In the genomic region with DNA sequence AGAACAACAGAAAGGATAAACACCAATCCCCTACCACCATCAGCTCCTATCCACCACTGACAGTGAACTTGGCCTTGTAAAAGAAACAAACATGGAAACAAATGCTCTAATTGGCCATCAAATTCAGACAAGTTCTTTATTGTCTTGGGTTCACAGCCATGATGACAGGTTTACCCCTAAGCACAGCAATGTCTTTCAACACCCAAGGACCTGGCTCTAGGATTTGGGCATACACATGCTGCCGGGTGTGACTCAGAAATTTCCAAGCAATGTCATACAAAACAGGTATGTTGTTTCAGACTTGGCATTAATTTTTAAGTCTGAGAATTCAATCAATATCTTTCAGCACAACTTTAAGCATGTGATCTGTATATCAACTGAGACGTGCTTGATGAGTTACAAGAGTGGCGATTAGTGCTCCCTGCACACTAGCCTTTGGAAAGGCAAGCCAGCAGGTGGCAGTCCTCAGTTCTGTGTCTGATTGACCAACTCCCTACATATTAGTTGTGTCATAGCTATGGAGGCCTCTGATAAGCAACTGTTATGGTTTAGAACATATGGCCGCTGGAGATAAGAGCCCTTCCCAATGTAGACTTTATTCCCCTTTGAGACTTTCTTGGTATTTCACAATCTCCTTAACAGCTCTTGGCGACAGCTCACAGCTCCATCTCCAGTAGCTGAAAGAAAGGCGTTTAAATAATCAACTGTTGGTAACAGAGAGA, we compare ENCODE assay signal across 11 mouse cellular contexts.
DNase-seq lines count a peak whose midpoint lies in the region; ATAC-seq and TF ChIP-seq lines count a peak whose summit lies in the region.
"Had no signal": no experiment of that assay in that cellular context is flagged by ENCODE, and none has a peak within 500 bp of the region (broad histone marks: within the 10 kb centered on the region; RNA-seq: fewer than 3 reads in every experiment).

No protein-coding gene starts in this region.

- H3K4me3 ChIP-seq in heart, embryonic 11.5 days (ENCODE audit: low read depth, low read length) = no peak overlapping the region
- H3K4me3 ChIP-seq in MEL (ENCODE audit: control insufficient read depth in 1 of 2, insufficient read depth in 1 of 2, low read depth in 2 of 2, low read length in 2 of 2) = no peak overlapping the region
- no peak overlapping the region for H3K4me3 ChIP-seq in hindbrain, embryonic 14.5 days (replicated peaks; ENCODE audit: low read length)
- H3K4me3 ChIP-seq: layer of hippocampus, adult 2 months; limb, embryonic 13.5 days had no signal

- no peaks in the 10 kb centered on the region for H3K79me2 ChIP-seq in MEL (ENCODE audit: control insufficient read depth, insufficient read depth, low read length, poor library complexity)

- H3K9ac ChIP-seq in heart, embryonic 11.5 days (ENCODE audit: low read depth, low read length) = no peak overlapping the region
- H3K9ac ChIP-seq in MEL (ENCODE audit: control insufficient read depth, low read depth, low read length, poor library complexity, severe bottlenecking) = no peak overlapping the region
- H3K9ac ChIP-seq in hindbrain, embryonic 14.5 days = no peak overlapping the region
- H3K9ac ChIP-seq: limb, embryonic 13.5 days had no signal

- no peak for DNase-seq in heart, adult 8-10 months (ENCODE audit: low spot score)
- peak; percentile 80 for DNase-seq in MEL (ENCODE audit: low read depth, low spot score)
- no peak for DNase-seq in hindbrain, embryonic 14.5 days (ENCODE audit: low spot score)
- DNase-seq in cerebellum, postnatal 14 days = no peak
- no peak for DNase-seq in right cerebral cortex, postnatal 4 days

- no peaks in the 10 kb centered on the region for H3K27me3 ChIP-seq in heart, embryonic 11.5 days (ENCODE audit: control insufficient read depth, insufficient read depth, low read length)
- no peaks in the 10 kb centered on the region for H3K27me3 ChIP-seq in MEL (ENCODE audit: control insufficient read depth in 1 of 2, insufficient read depth in 2 of 2, low read length in 2 of 2)
- no peaks in the 10 kb centered on the region for H3K27me3 ChIP-seq in hindbrain, embryonic 14.5 days (ENCODE audit: control insufficient read depth, insufficient read depth, low read length)
- H3K27me3 ChIP-seq: limb, embryonic 13.5 days had no signal

- no peak overlapping the region for H3K27ac ChIP-seq in heart, embryonic 11.5 days (ENCODE audit: low read depth, low read length)
- no peak overlapping the region for H3K27ac ChIP-seq in MEL (ENCODE audit: control insufficient read depth, low read depth, low read length)
- H3K27ac ChIP-seq in hindbrain, embryonic 14.5 days = no peak overlapping the region
- H3K27ac ChIP-seq: layer of hippocampus, adult 2 months; limb, embryonic 13.5 days had no signal

- TF ChIP-seq CTCF in MEL (IDR thresholded peaks at IDR 0.05 in 2 of 3, conservative IDR thresholded peaks at IDR 0.05 in 1 of 3; ENCODE audit: control insufficient read depth in 1 of 3, insufficient read depth in 1 of 3, low read depth in 2 of 3, low read length in 3 of 3, poor library complexity in 1 of 3, severe bottlenecking in 1 of 3) = peak; percentile 21 to 45 (median 37); a peak in 5 of 6 replicates

- H3K4me2 ChIP-seq in heart, embryonic 11.5 days = no peak overlapping the region
- no peak overlapping the region for H3K4me2 ChIP-seq in hindbrain, embryonic 14.5 days (replicated peaks)
- H3K4me2 ChIP-seq: limb, embryonic 13.5 days had no signal

- TF ChIP-seq EP300 in MEL (IDR thresholded peaks at IDR 0.05; ENCODE audit: low read depth in 1 of 2, low read length in 2 of 2) = peak; percentile 84 to 94

- no peak for TF ChIP-seq POLR2A in MEL (IDR thresholded peaks at IDR 0.05; ENCODE audit: control insufficient read depth in 1 of 2, insufficient read depth in 1 of 2, low read depth in 1 of 2, low read length in 2 of 2, poor library complexity in 1 of 2)

- WGBS in heart, embryonic 11.5 days (ENCODE audit: insufficient replicate concordance) = 65% methylated on average over 6 of the region's 6 CpGs
- WGBS in hindbrain, embryonic 14.5 days = 92% methylated on average over 6 of the region's 6 CpGs

- no peak; the same call in 1 of the 2 replicates for TF ChIP-seq RAD21 in MEL (IDR thresholded peaks at IDR 0.05; ENCODE audit: low read depth, low read length)

- no peaks in the 10 kb centered on the region for H3K36me3 ChIP-seq in heart, embryonic 11.5 days (ENCODE audit: control insufficient read depth, insufficient read depth, low read length)
- peaks cover 0 to 4% of the 10 kb centered on the region in 2 experiments; a peak in 2 of 4 replicates for H3K36me3 ChIP-seq in MEL (ENCODE audit: control insufficient read depth in 1 of 2, insufficient read depth in 2 of 2, low read length in 2 of 2)
- H3K36me3 ChIP-seq in hindbrain, embryonic 14.5 days (replicated peaks; ENCODE audit: control insufficient read depth, insufficient read depth) = no peaks in the 10 kb centered on the region
- H3K36me3 ChIP-seq: limb, embryonic 13.5 days had no signal

- peak; percentile 94 for ATAC-seq in heart, embryonic 11.5 days (replicated peaks; ENCODE audit: insufficient number of reproducible peaks, low FRiP score, low TSS enrichment)
- peak; percentile 63 for ATAC-seq in granulocyte monocyte progenitor cell, adult 5-6 weeks (replicated peaks; ENCODE audit: poor library complexity, severe bottlenecking)
- ATAC-seq in megakaryocyte-erythroid progenitor cell, adult 5-6 weeks (replicated peaks; ENCODE audit: low FRiP score, low TSS enrichment, poor library complexity, severe bottlenecking) = peak; percentile 91
- ATAC-seq in hindbrain, embryonic 14.5 days (ENCODE audit: low FRiP score) = no peak
- ATAC-seq: forebrain, embryonic 14.5 days had no signal

- H3K4me1 ChIP-seq in heart, embryonic 11.5 days (ENCODE audit: control insufficient read depth, insufficient read depth, low read length) = no peaks in the 10 kb centered on the region
- peaks cover 3% of the 10 kb centered on the region in 2 experiments; a peak in 1 of 4 replicates for H3K4me1 ChIP-seq in MEL (ENCODE audit: control insufficient read depth in 1 of 2, insufficient read depth in 2 of 2, low read length in 2 of 2)
- no peaks in the 10 kb centered on the region for H3K4me1 ChIP-seq in hindbrain, embryonic 14.5 days (replicated peaks; ENCODE audit: control insufficient read depth, insufficient read depth, low read length)
- H3K4me1 ChIP-seq: limb, embryonic 13.5 days had no signal

- H3K9me3 ChIP-seq in heart, embryonic 11.5 days (replicated peaks; ENCODE audit: control insufficient read depth, low read length) = peaks cover 4% of the 10 kb centered on the region
- no peaks in the 10 kb centered on the region for H3K9me3 ChIP-seq in MEL (replicated peaks; ENCODE audit: insufficient read depth, low read length)
- H3K9me3 ChIP-seq in hindbrain, embryonic 14.5 days (ENCODE audit: control insufficient read depth, low read length) = 0 out of 2 replicates have a peak, but pooled peaks cover 5% of the 10 kb centered on the region

TF ChIP-seq in MEL, 35 proteins besides CTCF, POLR2A, EP300 and RAD21:
- peak; percentile 22; the same call in 1 of the 2 replicates for TF ChIP-seq USF1 (IDR thresholded peaks at IDR 0.05; ENCODE audit: low read depth, low read length)
- peak; percentile 75 for TF ChIP-seq MYB (IDR thresholded peaks at IDR 0.05; ENCODE audit: low read depth, low read length)
- no peak for TF ChIP-seq MAX (IDR thresholded peaks at IDR 0.05; ENCODE audit: low read length)
- TF ChIP-seq TCF12 (IDR thresholded peaks at IDR 0.05; ENCODE audit: low read depth, low read length) = peak; percentile 96
- peak; percentile 32 for TF ChIP-seq SMC3 (IDR thresholded peaks at IDR 0.05; ENCODE audit: low read depth, low read length)
- peak; percentile 87 for TF ChIP-seq ETS1 (IDR thresholded peaks at IDR 0.05; ENCODE audit: low read depth, low read length)
- TF ChIP-seq GATA1 (IDR thresholded peaks at IDR 0.05; ENCODE audit: low read depth, low read length) = peak; percentile 91
- TF ChIP-seq POLR2AphosphoS5 (IDR thresholded peaks at IDR 0.05; ENCODE audit: borderline replicate concordance, low read depth, low read length) = no peak
- TF ChIP-seq JUND (IDR thresholded peaks at IDR 0.05; ENCODE audit: low read depth, low read length) = no peak
- peak; percentile 76 for TF ChIP-seq TAL1 (IDR thresholded peaks at IDR 0.05; ENCODE audit: low read length)
- no peak for TF ChIP-seq ZNF384 (IDR thresholded peaks at IDR 0.05; ENCODE audit: low read depth, low read length)
- no peak for TF ChIP-seq MXI1 (IDR thresholded peaks at IDR 0.05; ENCODE audit: low read depth, low read length)
- TF ChIP-seq CHD1 (IDR thresholded peaks at IDR 0.05; ENCODE audit: low read depth, low read length) = no peak
- peak; percentile 77 for TF ChIP-seq RCOR1 (IDR thresholded peaks at IDR 0.05; ENCODE audit: low read depth, low read length)
